Comparison of ENCODE assay signal across 8 mouse cellular contexts in genomic region chr14:15785230-15785629, GRCm38 (mm10).
A peak's percentile ranks its signal among the peaks of the same experiment; 100 is the strongest.
DNase-seq lines count a peak whose midpoint lies in the region; ATAC-seq lines count a peak whose summit lies in the region.

No protein-coding gene starts in this region.

- no peaks in the 10 kb centered on the region for H3K4me1 ChIP-seq in limb, embryonic 12.5 days (replicated peaks)
- H3K4me1 ChIP-seq in limb, embryonic 10.5 days: no peaks in the 10 kb centered on the region
- H3K4me1 ChIP-seq in hindbrain, embryonic 13.5 days (replicated peaks): peaks cover 14% of the 10 kb centered on the region
- H3K4me1 ChIP-seq in intestine, embryonic 16.5 days (ENCODE audit: control insufficient read depth, insufficient read depth, low read length): no peaks in the 10 kb centered on the region

- no peak overlapping the region for H3K4me3 ChIP-seq in limb, embryonic 12.5 days (replicated peaks)
- H3K4me3 ChIP-seq in limb, embryonic 10.5 days: no peak overlapping the region
- no peak overlapping the region for H3K4me3 ChIP-seq in hindbrain, embryonic 13.5 days
- no peak overlapping the region for H3K4me3 ChIP-seq in intestine, embryonic 16.5 days (ENCODE audit: low read length)

- H3K4me2 ChIP-seq in limb, embryonic 12.5 days: no peak overlapping the region
- no peak overlapping the region for H3K4me2 ChIP-seq in hindbrain, embryonic 13.5 days
- no peak overlapping the region for H3K4me2 ChIP-seq in intestine, embryonic 16.5 days (ENCODE audit: low read depth, low read length)

- H3K9ac ChIP-seq in limb, embryonic 12.5 days (replicated peaks): no peak overlapping the region
- no peak overlapping the region for H3K9ac ChIP-seq in hindbrain, embryonic 13.5 days
- no peak overlapping the region for H3K9ac ChIP-seq in intestine, embryonic 16.5 days (ENCODE audit: low read depth, low read length)

- 0 out of 2 replicates have a peak overlapping the region, but pooled peaks have one; percentile 23 for H3K27ac ChIP-seq in limb, embryonic 12.5 days
- H3K27ac ChIP-seq in limb, embryonic 10.5 days: no peak overlapping the region
- H3K27ac ChIP-seq in hindbrain, embryonic 13.5 days: peak overlapping the region; percentile 71; the same call in 1 of the 2 replicates
- H3K27ac ChIP-seq in intestine, embryonic 16.5 days (ENCODE audit: low read length): no peak overlapping the region

- ATAC-seq in limb, embryonic 12.5 days (ENCODE audit: insufficient number of reproducible peaks, insufficient read depth, low FRiP score, low TSS enrichment, low read depth): no peak
- ATAC-seq in hindbrain, embryonic 13.5 days (ENCODE audit: low FRiP score): peak; percentile 78
- ATAC-seq in intestine, embryonic 16.5 days: no peak

- 86% methylated on average over 1 of the region's 1 CpGs for WGBS in limb, embryonic 12.5 days
- 83% methylated on average over 1 of the region's 1 CpGs for WGBS in limb, embryonic 10.5 days
- 70% methylated on average over 1 of the region's 1 CpGs for WGBS in hindbrain, embryonic 13.5 days
- 49% methylated on average over 1 of the region's 1 CpGs for WGBS in intestine, embryonic 16.5 days

- DNase-seq in limb, embryonic 10.5 days (ENCODE audit: low spot score): no peak
- peak; percentile 86 for DNase-seq in cerebellum, adult 11 months
- peak; percentile 5 to 7 for DNase-seq in right cerebral cortex, adult 2 months (ENCODE audit: low spot score in 2 of 2)
- DNase-seq in ovary, adult 18-20 months (ENCODE audit: low spot score): no peak
- no peak for DNase-seq in gastrocnemius, postnatal 4 days (ENCODE audit: low spot score in 2 of 2)

- H3K27me3 ChIP-seq in limb, embryonic 12.5 days: no peaks in the 10 kb centered on the region
- H3K27me3 ChIP-seq in limb, embryonic 10.5 days (ENCODE audit: low read depth, poor library complexity, severe bottlenecking): no peaks in the 10 kb centered on the region
- H3K27me3 ChIP-seq in hindbrain, embryonic 13.5 days: no peaks in the 10 kb centered on the region
- H3K27me3 ChIP-seq in intestine, embryonic 16.5 days (replicated peaks; ENCODE audit: control insufficient read depth, insufficient read depth, low read length): no peaks in the 10 kb centered on the region

- H3K36me3 ChIP-seq in limb, embryonic 12.5 days: no peaks in the 10 kb centered on the region
- H3K36me3 ChIP-seq in limb, embryonic 10.5 days: no peaks in the 10 kb centered on the region
- H3K36me3 ChIP-seq in hindbrain, embryonic 13.5 days: no peaks in the 10 kb centered on the region
- no peaks in the 10 kb centered on the region for H3K36me3 ChIP-seq in intestine, embryonic 16.5 days (ENCODE audit: control insufficient read depth, insufficient read depth, low read length)

- no peaks in the 10 kb centered on the region for H3K9me3 ChIP-seq in limb, embryonic 12.5 days
- H3K9me3 ChIP-seq in limb, embryonic 10.5 days (replicated peaks): no peaks in the 10 kb centered on the region
- H3K9me3 ChIP-seq in hindbrain, embryonic 13.5 days: no peaks in the 10 kb centered on the region
- no peaks in the 10 kb centered on the region for H3K9me3 ChIP-seq in intestine, embryonic 16.5 days (ENCODE audit: control insufficient read depth, low read length)

Comparison
In these comparisons a context has a peak if more than half of its experiments do, and no peak if none do; other contexts are left out.
1. H3K27ac ChIP-seq: peak in limb, embryonic 12.5 days (single experiment) and hindbrain, embryonic 13.5 days (single experiment); none in limb, embryonic 10.5 days (single experiment) and intestine, embryonic 16.5 days (single experiment).
2. DNase-seq: peak in cerebellum, adult 11 months (single experiment) and right cerebral cortex, adult 2 months (2 of 2); none in limb, embryonic 10.5 days (single experiment), ovary, adult 18-20 months (single experiment) and gastrocnemius, postnatal 4 days (0 of 2).